Mouse (Mus musculus): Measurements from ENCODE around the gene Fndc3b. TPM values are rescaled to one million over a fixed set of nuclear protein-coding genes. Genes with fewer than 3 reads are reported as not detected.
A peak's percentile ranks its signal among the peaks of the same experiment; 100 is the strongest.

Gene Fndc3b
- total and polyA plus RNA-seq, 3 experiments, result 0.03 to 0.05 (median 0.04) TPM

DNA sequence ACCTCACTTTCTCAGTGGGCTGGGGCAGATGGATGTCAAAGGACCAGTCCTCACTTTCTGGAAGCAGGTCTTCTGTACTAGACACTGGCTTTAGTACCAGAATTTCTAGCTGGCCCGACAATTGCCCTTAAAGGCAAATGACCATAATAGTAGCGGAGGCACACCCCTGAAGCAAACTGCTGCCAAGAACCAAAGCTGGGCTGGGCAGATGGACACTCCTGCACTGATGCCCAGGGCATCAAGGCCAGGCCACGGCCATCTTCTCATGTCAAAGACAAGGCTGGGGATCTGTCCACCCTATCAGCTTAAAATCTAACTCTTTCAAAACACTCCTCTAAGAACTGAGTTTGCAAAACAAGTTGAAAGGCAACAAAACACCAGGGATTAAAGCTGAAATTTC is 148.6 kb downstream of the Fndc3b start:
- in situ Hi-C loops (cut with MboI; ENCODE audit: low pct_ligation_motif_present, low pct_unique_long_range_greater_than_20kb, low sequenced_read_pairs), result no loop called here
- Histone ChIP-seq H3K36me3 (replicated peaks in 1 of 2; ENCODE audit: control insufficient read depth in 1 of 2, insufficient read depth in 1 of 2, low read length in 1 of 2) (no peaks in the 10 kb centered on the region), H3K4me2 (ENCODE audit: insufficient read depth, low read depth, poor library complexity, severe bottlenecking) (no peak overlapping the region), H3K27ac (ENCODE audit: insufficient read depth, low read depth) (no peak overlapping the region), H3K4me3 (replicated peaks in 1 of 3; ENCODE audit: low read depth in 2 of 3, low read length in 2 of 3, poor library complexity in 1 of 3) (no peak overlapping the region), H3K79me2 (replicated peaks; ENCODE audit: control insufficient read depth, extremely low read depth, insufficient read depth, poor library complexity, severe bottlenecking) (no peaks in the 10 kb centered on the region), H3K9ac (ENCODE audit: insufficient read depth, low read depth) (no peak overlapping the region), H3K4me1 (ENCODE audit: control insufficient read depth in 1 of 2, insufficient read depth in 2 of 2) (no peaks in the 10 kb centered on the region), H3K27me3 (replicated peaks) (no peaks in the 10 kb centered on the region), H3K9me3 (replicated peaks; ENCODE audit: low read length) (no peaks in the 10 kb centered on the region)
- no peak for DNase-seq (ENCODE audit: extremely low read depth)
- dilution Hi-C loops (cut with MboI; ENCODE audit: extremely low pct_ligation_motif_present, extremely low pct_unique_long_range_greater_than_20kb, low sequenced_read_pairs), result no loop called here
- no peak for TF ChIP-seq NELFE (IDR thresholded peaks at IDR 0.05; ENCODE audit: low read depth, low read length)
- no peak for TF ChIP-seq CHD1 (IDR thresholded peaks at IDR 0.05; ENCODE audit: low read depth, low read length)
- no peak for TF ChIP-seq NRF1 (IDR thresholded peaks at IDR 0.05; ENCODE audit: low read depth, low read length)
- no peak for TF ChIP-seq ZC3H11A (IDR thresholded peaks at IDR 0.05; ENCODE audit: low read depth, low read length)
- no peak for TF ChIP-seq SIN3A (IDR thresholded peaks at IDR 0.05; ENCODE audit: low read length)
- TF ChIP-seq UBTF (IDR thresholded peaks at IDR 0.05; ENCODE audit: low read depth, low read length), result no peak
- no peak for TF ChIP-seq POLR2A (IDR thresholded peaks at IDR 0.05; ENCODE audit: low read depth, low read length)
- no peak for TF ChIP-seq MAZ (IDR thresholded peaks at IDR 0.05; ENCODE audit: low read depth, low read length)
- no peak for TF ChIP-seq JUN (IDR thresholded peaks at IDR 0.05; ENCODE audit: insufficient read depth, low read depth, low read length)
- TF ChIP-seq TCF12 (IDR thresholded peaks at IDR 0.05; ENCODE audit: low read depth, low read length), result no peak
- no peak for TF ChIP-seq MYC (IDR thresholded peaks at IDR 0.05; ENCODE audit: low read depth, low read length)
- TF ChIP-seq CHD2 (IDR thresholded peaks at IDR 0.05; ENCODE audit: low read length), result no peak
- no peak for TF ChIP-seq ELF1 (IDR thresholded peaks at IDR 0.05; ENCODE audit: low read depth, low read length)
- TF ChIP-seq IRF4 (IDR thresholded peaks at IDR 0.05; ENCODE audit: low read depth, low read length), result no peak
- TF ChIP-seq TBP (conservative IDR thresholded peaks at IDR 0.05; ENCODE audit: low read depth, low read length), result no peak
- TF ChIP-seq BHLHE40 (IDR thresholded peaks at IDR 0.05; ENCODE audit: low read depth, low read length), result no peak
- TF ChIP-seq RAD21 (IDR thresholded peaks at IDR 0.05; ENCODE audit: low read depth, low read length), result no peak
- no peak for TF ChIP-seq ZNF384 (IDR thresholded peaks at IDR 0.05; ENCODE audit: low read depth, low read length)

DNA sequence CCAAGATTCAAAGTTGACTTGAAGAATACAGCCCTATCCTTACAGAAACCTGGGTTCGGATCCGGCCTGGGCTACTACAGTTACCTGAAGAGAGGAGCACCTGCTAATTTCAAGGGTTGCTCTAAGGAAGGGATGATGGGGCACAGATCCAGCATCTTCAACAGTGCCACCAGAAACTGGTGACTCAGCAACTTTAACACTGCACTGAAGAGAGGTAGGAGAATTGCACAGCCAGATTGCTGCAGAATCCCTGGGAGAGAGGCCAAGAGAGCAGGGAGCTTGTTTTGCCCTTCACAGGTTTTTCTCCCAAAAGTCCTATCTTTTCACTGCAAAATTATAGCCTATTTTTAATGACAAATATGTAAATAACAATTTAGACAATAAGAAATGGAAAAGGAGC is 149.2 kb downstream of the Fndc3b start:
- Histone ChIP-seq H3K27ac (ENCODE audit: insufficient read depth, low read depth) (no peak overlapping the region), H3K4me3 (replicated peaks in 1 of 3; ENCODE audit: low read depth in 2 of 3, low read length in 2 of 3, poor library complexity in 1 of 3) (no peak overlapping the region), H3K9me3 (replicated peaks; ENCODE audit: low read length) (no peaks in the 10 kb centered on the region), H3K9ac (ENCODE audit: insufficient read depth, low read depth) (no peak overlapping the region), H3K79me2 (replicated peaks; ENCODE audit: control insufficient read depth, extremely low read depth, insufficient read depth, poor library complexity, severe bottlenecking) (no peaks in the 10 kb centered on the region), H3K27me3 (replicated peaks) (no peaks in the 10 kb centered on the region), H3K4me2 (ENCODE audit: insufficient read depth, low read depth, poor library complexity, severe bottlenecking) (no peak overlapping the region), H3K4me1 (ENCODE audit: control insufficient read depth in 1 of 2, insufficient read depth in 2 of 2) (no peaks in the 10 kb centered on the region), H3K36me3 (replicated peaks in 1 of 2; ENCODE audit: control insufficient read depth in 1 of 2, insufficient read depth in 1 of 2, low read length in 1 of 2) (no peaks in the 10 kb centered on the region)
- in situ Hi-C loops (cut with MboI; ENCODE audit: low pct_ligation_motif_present, low pct_unique_long_range_greater_than_20kb, low sequenced_read_pairs) (no loop called here), dilution Hi-C loops (cut with MboI; ENCODE audit: extremely low pct_ligation_motif_present, extremely low pct_unique_long_range_greater_than_20kb, low sequenced_read_pairs) (no loop called here)
- TF ChIP-seq MAFK (IDR thresholded peaks at IDR 0.05; ENCODE audit: insufficient replicate concordance, low read length), result peak; percentile 59; the same call in 1 of the 2 replicates
- no peak for TF ChIP-seq GABPA (IDR thresholded peaks at IDR 0.05; ENCODE audit: insufficient replicate concordance, low read depth, low read length)
- no peak for DNase-seq (ENCODE audit: extremely low read depth)
